Mouse (Mus musculus) splenic B cell, adult 2 months (primary cell): ENCODE results near the gene Psmd9.

ENCODE experiments used
- DNase-seq: peaks from one replicate; pipeline ENCODE4 v3.0.0-alpha.2; 2011; ENCODE audit warnings: low read depth, low spot score
- H3K27me3 ChIP-seq: 2 replicates; pipeline ENCODE4 v1.6.1; 2012; ENCODE audit warnings: mild to moderate bottlenecking, low read length, moderate library complexity, mixed read lengths; ENCODE audit not compliant: control insufficient read depth, poor library complexity, insufficient read depth, severe bottlenecking
- H3K36me3 ChIP-seq: 2 replicates; pipeline ENCODE4 v1.6.1; 2012; ENCODE audit warnings: mild to moderate bottlenecking, low read length, moderate library complexity, mixed read lengths; ENCODE audit not compliant: control insufficient read depth, poor library complexity, insufficient read depth, severe bottlenecking

Psmd9 gene

DNA sequence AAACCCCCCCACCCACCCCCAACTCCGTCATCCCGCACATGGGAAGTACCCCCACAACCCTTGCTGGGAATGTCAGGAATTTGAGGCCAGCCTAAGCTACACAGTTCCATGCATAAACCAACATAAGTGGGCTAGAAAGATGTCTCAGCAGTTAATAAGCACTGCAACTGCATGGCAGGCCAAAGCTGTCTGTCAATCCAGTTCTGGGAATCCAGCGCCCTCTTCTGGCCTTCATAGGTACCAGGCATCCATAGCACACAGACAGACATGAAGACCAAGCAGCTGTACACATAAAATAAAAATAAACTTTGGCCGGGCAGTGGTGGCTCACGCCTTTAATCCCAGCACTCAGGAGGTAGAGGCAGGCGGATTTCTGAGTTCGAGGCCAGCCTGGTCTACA lies 13.8 kb upstream of the Psmd9 start:
- DNase-seq, result peak; percentile 92
- peaks cover 20% of the 10 kb centered on the region for H3K36me3 ChIP-seq

GRCm38 (mm10) chr5:123156763-123157162 lies 12.4 kb upstream of the Psmd9 start:
- DNase-seq, result no peak
- peaks cover 27% of the 10 kb centered on the region for H3K36me3 ChIP-seq
- no peaks in the 10 kb centered on the region for H3K27me3 ChIP-seq

More for the DNA sequence above, 13.8 kb upstream of the Psmd9 start:
- H3K27me3 ChIP-seq, result no peaks in the 10 kb centered on the region

GRCm38 (mm10) chr5:123157972-123158371 lies 11.2 kb upstream of the Psmd9 start:
- Histone ChIP-seq H3K36me3 (peaks cover 34% of the 10 kb centered on the region), H3K27me3 (no peaks in the 10 kb centered on the region)
- no peak for DNase-seq

DNA sequence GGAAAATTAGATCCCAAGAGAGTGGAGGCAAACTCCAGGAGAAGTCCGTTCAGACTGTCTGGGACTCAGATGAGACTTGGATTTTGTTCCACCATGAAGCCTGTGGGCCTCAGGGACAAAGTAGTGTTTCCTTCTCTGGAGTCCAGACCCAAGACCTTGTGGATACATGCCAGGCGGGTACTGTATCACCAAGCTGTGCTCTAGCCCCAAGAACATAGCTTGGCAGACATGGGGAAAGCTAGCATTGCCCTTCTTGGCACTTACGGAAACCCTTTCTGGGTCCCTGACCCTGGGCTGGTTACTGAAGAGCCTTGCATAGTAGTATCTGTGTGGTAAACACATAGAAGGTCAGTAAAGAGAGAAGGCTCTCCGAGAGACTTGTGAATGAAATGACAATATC lies 9.8 kb upstream of the Psmd9 start:
- H3K27me3 ChIP-seq, result no peaks in the 10 kb centered on the region

GRCm38 (mm10) chr5:123159866-123160265 lies 9.3 kb upstream of the Psmd9 start:
- Histone ChIP-seq H3K27me3 (no peaks in the 10 kb centered on the region), H3K36me3 (peaks cover 33% of the 10 kb centered on the region)
- no peak for DNase-seq

More for the DNA sequence above, 9.8 kb upstream of the Psmd9 start:
- no peak for DNase-seq
- peaks cover 34% of the 10 kb centered on the region for H3K36me3 ChIP-seq

GRCm38 (mm10) chr5:123160341-123160740 lies 8.9 kb upstream of the Psmd9 start:
- no peaks in the 10 kb centered on the region for H3K27me3 ChIP-seq
- peaks cover 32% of the 10 kb centered on the region for H3K36me3 ChIP-seq
- DNase-seq, result no peak

GRCm38 (mm10) chr5:123162942-123163341 lies 6.3 kb upstream of the Psmd9 start:
- H3K27me3 ChIP-seq, result no peaks in the 10 kb centered on the region; the same call in 1 of the 2 replicates
- DNase-seq, result no peak

GRCm38 (mm10) chr5:123166437-123166836 lies 2.8 kb upstream of the Psmd9 start:
- DNase-seq, result no peak
- Histone ChIP-seq H3K36me3 (peaks cover 15% of the 10 kb centered on the region), H3K27me3 (no peaks in the 10 kb centered on the region; the same call in 1 of the 2 replicates)

More at GRCm38 (mm10) chr5:123162942-123163341, 6.3 kb upstream of the Psmd9 start:
- H3K36me3 ChIP-seq, result peaks cover 34% of the 10 kb centered on the region

- Histone ChIP-seq H3K36me3 (peaks cover 10% of the 10 kb centered on the region), H3K27me3 (no peaks in the 10 kb centered on the region; the same call in 1 of the 2 replicates)
- DNase-seq, result no peak
Measured at GRCm38 (mm10) chr5:123167591-123167990, 1.6 kb upstream of the Psmd9 start.

DNA sequence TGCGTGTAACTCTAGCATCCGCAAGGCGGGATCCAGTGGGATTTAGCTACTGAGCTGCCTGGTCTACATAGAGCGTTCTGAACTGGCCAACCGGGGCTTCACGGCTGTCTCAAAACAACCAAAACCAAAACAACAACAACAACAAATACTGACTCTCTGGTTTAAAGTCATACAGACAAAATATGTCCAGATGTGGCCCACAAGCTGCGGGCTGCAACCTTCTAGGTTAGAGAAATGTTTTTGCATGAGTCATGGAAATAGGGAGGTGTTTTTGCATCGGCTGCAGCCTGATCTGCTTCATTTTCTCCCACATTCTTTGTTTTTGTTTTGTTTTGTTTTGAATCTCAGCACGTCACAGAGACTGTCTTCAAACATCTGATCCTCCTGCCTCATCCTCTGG lies 1.2 kb downstream of the Psmd9 start:
- DNase-seq, result no peak
- Histone ChIP-seq H3K27me3 (no peaks in the 10 kb centered on the region; the same call in 1 of the 2 replicates), H3K36me3 (peaks cover 3% of the 10 kb centered on the region)

DNA sequence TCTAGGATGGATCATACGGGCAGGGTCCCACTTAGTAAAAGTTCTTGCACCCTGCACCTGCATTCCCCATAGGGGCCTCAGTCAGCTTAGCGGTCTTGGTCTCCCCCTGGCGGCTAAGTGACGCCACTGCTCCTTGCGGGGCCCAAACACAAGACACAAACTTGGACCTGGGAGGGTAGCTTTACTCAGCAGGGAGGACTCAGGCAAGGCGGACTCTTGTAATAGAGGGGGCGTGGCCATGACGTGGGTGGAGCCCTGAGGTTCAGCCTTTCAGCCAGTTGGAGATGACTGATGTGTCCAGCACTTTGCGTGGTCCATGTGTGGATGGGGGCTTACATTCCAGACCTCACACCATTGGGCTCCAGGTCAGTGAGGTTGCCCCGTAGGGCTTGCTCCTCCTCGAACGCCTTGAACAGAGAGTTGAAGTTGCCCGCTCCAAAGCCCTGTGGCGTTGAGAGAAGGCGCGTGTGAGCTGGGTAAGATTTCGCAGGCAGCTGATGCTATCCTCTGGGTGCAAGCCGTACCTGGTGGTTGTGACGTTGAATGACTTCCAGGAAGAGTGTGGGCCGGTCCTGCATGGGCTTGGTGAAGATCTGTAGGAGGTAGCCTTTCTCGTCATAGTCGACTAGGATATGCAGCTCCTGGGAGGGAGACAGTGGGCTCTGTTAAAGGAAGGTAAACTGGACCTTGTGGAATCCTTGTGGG lies 2.6 kb downstream of the Psmd9 start:
- peak; percentile 89 for DNase-seq
- Histone ChIP-seq H3K27me3 (no peaks in the 10 kb centered on the region; the same call in 1 of the 2 replicates), H3K36me3 (no peaks in the 10 kb centered on the region; the same call in none of the 2 replicates)

DNA sequence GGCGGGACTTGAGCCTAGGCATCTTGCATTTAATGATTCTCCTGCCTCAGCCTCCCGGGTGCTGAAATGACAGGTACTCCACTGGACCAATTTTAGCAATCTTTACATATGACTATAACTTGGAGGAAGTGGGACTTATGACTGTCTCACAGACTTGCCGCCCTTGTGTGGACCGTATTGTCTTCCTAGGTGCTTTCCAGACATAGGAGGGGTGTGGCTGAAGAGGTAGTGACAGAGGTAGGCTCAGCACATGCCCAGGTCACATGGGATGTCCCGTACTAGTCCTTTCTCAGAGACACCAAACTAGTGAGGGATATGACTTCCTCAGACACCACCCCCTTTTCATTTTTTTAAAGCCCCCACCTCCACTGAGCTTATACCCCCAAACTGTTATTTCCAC lies 9.6 kb downstream of the Psmd9 start:
- H3K36me3 ChIP-seq, result no peaks in the 10 kb centered on the region
- no peaks in the 10 kb centered on the region for H3K27me3 ChIP-seq
- peak; percentile 23 for DNase-seq

DNA sequence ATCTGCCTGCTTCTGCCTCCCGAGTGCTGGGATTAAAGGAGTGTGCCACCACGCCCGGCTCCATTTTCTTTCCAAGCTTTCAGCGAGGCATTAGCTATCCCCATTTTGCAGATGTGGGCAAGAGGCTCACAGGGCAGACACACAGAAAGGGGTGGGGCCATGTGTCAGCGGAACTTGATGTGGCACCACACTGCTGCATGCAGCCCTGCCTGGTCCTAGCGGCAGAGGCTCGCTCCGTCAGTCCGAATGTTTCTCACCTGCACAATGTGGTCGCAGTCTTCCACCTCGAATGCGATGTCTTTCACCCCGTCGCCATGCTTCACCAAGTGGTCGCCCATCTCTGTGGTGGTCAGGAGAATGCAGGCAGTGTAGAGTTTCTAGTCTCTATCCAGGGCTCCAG lies 11.2 kb downstream of the Psmd9 start:
- H3K27me3 ChIP-seq, result no peaks in the 10 kb centered on the region
- no peaks in the 10 kb centered on the region for H3K36me3 ChIP-seq
- no peak for DNase-seq

DNA sequence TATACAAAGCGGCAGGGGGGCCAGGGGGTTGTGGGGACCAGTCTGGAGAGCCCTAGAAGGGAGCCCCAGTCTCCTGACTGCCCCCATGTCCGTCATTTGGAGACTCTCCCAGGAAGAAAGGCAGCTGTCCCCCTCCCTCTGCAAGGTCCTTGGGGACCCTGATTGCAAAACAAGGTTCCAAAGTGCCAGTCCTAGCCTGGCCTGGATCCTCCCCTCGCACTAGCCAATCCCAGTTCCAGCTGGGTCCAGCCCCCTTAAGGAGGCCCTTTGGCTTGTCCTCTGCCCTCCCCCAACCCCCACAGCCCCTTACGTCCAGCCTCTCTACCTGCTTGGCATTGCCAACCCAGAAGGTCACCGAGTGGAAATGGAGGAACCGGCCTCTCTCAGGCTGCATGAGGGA lies 12.3 kb downstream of the Psmd9 start:
- H3K36me3 ChIP-seq, result no peaks in the 10 kb centered on the region
- H3K27me3 ChIP-seq, result no peaks in the 10 kb centered on the region
- DNase-seq, result no peak

- Histone ChIP-seq H3K27me3 (no peaks in the 10 kb centered on the region), H3K36me3 (no peaks in the 10 kb centered on the region)
- no peak for DNase-seq
Measured at GRCm38 (mm10) chr5:123182651-123183050, 13.4 kb downstream of the Psmd9 start, which contains the start of gene Hpd. TSS of gene Hpd (minus strand) at chr5:123182727.

- DNase-seq, result no peak
- Histone ChIP-seq H3K36me3 (no peaks in the 10 kb centered on the region), H3K27me3 (no peaks in the 10 kb centered on the region)
Measured at GRCm38 (mm10) chr5:123185966-123186365, 16.8 kb downstream of the Psmd9 start.
